Mouse (Mus musculus): ENCODE measurements around the gene Exoc8.

The Exoc8 gene

DNA sequence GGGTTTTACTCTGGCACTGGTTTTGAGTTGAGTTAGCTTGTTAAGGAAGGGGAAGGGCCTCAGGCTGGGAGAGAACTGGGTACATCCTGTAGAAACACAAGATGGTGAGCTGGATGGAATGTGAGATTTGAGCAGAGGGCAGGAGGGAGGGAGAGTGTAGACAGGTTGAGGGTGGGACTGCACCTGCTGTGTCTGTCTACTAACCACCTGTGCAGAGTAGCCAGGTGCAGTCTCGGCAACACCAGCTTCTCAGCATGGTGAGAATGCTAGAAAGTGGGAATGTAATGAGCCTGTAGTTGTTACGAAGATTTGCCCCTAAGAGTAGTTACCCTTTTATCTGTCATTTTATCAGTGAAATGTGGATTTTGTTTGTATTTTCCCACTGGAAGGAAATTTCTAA is 8.0 kb upstream of the Exoc8 start:
- no peak for DNase-seq

DNA sequence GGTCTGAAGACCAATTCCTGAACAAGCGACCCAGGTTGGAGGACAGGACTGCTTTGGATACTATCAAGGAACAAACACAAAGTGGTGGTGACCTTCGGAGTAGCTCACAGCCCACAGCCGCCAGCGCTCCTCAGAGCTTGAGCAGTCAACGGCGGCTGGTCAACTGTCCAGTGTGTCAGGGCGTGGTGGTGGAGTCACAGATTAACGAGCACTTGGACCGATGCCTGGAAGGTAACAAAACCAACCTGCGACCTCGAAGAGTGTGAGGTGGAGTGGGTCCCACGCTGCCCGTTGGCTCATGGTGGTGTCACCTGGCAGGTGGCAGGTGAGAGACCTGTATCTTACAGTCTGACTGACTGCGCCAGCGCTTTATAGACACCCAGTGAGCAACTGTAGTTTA is 5.7 kb upstream of the Exoc8 start:
- DNase-seq: no peak

DNA sequence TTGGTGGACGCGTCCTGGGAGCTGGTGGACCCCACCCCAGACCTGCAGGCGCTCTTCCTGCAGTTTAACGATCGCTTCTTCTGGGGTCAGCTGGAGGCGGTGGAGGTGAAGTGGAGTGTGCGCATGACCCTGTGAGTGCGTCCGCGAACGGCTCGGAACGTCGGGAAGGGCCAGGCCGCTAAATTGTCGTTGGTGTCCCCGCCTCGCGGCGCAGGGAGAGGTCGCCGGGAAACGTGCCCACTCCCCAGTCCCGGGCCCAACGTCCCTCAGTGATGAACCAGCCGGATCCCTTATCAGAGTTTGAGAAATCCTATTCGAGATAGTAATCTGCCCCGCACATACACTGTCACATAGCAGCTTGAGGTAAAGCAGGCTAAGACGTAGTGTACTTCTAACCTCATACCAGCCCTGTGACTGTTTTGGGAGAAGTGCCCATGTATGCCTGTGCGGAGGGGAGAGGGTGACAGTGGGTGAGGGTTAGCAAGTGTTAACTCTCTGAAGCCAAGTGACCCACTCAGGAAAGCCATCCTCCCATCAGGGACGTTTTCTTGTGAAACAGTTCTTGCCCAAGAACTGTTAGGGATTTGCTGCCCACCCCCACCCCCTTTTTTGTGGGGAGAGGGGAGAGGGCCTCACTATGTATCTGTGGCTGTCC is 873 bp upstream of the Exoc8 start:
- peak; percentile 32 to 52 for DNase-seq

DNA sequence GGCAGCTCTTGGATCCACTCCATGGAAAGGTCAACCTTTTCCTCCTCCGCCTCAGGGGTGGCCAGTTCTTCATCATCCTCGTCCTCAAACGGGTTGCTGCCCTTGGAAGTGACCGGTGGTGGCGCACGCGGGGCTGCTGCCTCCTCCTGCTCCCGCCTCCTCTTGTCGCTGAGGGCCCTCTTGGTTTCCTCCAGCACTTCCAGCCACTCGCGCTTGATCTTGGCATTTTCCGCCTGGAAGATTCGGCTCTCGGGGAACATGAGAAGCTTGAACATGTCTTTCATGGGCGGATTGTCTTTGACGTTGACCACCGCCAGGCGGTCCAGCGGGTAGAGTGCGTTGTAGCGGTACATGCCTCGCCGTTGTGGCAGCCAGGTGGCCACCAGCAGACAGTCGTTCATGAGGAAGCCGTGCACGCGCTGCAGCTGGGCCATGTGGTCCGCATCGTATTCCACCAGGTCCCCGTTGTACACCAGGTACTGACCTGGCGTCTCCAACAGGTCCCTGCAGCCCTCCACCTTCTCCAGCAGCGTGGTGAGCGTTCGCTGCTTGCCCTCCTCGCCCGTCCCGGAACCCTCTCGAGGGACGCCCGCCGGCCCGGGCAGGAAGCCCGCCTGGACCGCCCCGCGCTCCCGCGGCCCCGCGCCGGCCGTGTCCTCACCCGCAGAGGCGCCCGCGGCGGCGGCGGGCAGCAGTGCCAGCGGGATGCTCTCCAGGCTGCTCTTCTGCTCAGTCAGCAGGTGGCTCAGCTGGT is 696 bp downstream of the Exoc8 start:
- peak; percentile 84 to 87 for DNase-seq

DNA sequence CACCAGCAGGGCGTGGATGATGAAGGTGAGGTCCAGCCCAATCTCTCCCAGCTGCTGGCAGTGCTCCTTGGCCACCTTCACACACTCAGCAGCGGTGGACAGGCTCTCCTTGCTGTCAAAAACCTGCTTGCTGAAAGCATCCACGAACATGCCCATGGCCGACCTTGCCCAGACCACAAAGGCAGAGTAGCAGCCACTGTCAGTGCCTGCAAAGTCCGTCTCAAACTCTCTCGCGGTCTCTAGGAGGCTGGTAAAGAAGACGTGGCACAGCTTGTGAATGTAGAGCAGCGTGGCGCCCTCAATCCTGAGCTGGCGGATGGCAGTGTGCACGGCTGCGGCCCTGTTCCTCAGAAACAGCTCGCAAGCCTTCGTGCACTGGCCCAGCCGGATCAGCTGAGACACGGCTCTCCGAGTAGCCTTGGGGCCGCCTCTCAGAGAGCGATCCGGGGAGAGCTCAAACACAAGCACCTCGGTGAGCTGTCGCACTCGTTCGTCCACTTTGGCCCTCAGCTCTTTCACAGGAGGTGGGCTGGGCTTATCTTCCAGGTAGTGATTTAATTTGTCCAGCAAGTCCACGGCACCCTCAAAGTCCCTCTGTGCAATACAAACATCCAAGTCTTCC is 1.4 kb downstream of the Exoc8 start:
- no peak for DNase-seq

DNA sequence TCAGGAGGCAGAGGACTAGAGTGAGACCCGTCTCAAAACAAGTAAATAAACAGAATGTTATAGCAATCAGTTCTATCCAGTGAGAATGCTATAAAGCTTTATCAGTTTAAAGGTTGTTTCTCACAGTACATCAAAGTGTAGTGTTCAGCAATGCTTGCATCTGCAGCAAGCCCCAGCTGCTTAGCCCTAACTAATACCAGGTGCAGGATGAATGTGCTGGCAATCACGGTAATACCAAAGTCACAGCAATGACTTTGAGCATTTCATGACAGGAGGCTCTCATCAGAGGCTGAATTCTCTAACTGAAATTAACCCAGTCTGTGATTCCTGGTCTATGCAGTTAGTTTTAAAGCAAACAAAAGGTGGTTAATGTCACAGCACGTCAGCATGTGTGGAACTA is 4.9 kb downstream of the Exoc8 start:
- DNase-seq: no peak

DNA sequence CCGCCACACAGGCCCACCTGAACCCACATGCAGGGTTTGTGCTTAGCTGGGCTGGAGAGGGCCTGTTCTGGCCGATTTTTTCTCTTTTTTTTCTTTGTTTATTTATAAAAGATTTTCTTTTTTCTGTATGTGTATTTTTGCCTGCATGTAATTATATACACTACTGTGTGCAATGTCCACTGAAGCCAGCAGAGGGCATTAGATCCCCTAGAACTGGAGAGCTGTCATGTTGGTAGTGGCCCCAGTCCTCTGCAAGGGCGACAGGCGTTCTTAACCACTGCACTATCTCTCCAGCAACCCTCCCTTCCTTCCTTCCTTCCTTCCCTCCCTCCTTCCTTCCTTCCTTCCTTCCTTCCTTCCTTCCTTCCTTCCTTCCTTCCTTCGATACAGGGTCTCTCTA is 9.1 kb downstream of the Exoc8 start:
- peak in 1 of 2 experiments; percentile 43 for DNase-seq

DNA sequence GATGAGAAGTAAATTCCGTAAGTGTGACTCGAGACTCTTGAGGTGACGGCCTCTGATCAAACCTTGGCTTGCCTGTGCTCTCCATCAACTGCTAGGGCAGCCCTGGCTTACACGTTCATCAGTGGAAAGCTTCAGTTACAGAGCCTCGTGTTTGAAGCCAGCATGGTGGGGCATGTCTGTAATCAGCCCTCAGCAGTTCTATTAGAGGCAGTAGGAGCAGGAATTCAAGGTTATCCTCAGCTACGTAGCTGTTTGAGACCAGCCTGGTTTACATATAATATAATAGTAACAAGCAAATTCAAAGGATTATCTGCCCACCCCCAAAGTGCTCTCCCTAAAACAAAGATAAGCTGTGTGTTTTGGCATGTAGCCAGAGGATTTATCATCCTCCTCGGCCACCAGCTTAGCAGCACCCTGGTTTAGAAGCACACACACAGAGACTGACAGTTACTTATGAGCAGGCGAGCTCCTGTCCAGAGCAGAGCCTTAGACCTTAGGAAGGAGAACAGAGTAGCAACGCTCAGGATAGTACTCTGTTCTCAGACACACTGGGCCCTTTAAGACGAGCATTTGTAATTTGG is 18.5 kb downstream of the Exoc8 start:
- DNase-seq: no peak

DNA sequence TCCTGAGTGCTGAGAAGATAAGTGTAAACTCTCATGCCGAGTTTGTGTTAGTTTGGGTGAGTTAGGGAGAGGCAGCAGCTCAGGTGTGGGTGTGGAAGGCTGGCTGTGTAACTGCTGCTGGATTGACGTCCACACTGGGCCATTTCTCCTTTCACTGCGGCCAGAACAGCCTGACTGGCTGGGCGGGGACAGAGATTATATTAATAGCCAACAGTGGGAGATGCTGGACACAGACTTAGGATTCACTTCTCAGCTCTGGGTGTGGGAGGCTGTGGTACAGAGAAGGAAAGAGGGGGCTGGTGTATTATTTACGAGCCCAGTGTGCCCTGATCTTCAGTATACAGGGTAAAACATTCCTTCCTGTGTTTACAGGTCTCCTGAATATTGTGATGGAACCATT is 19.4 kb downstream of the Exoc8 start:
- no peak for DNase-seq

DNA sequence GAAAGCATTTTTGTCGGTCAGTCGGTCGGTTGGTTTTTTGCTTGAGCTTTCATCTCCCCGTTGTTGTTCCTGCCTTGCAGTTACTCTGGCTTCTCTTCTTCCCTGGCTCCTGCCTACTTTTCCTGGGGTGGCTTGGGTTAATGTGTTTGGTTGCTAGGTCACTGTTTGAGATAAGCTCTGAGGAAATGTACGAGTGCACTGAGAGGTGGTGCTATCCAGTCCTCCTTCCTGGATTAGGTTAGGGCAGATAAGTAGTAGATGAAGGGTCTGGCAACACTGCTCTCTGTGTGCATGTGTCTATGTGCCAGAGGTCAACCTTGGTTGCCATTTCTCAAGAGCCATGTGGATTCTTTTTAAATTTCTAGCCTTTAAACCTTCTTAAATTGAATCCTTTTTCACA is 24.8 kb downstream of the Exoc8 start:
- no peak for DNase-seq

DNA sequence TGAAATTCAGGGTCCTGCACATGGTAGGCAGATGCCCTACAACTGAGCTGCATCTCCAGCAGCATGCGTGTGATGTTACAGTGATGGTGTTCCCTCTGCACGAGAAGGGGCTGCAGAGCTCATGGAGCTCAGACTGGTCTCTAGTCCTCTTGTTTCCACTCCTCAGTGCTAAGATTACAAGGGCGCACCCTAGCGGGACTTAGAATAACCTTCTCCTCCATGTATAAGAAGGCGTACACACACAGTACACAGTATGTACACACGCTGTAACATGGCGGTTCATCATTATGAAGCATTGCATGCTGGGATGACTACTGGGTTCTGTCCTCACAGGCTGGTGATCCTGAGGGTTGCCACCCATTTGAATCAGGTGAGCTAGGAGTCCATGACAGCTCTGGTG is 25.4 kb downstream of the Exoc8 start:
- no peak for DNase-seq

DNA sequence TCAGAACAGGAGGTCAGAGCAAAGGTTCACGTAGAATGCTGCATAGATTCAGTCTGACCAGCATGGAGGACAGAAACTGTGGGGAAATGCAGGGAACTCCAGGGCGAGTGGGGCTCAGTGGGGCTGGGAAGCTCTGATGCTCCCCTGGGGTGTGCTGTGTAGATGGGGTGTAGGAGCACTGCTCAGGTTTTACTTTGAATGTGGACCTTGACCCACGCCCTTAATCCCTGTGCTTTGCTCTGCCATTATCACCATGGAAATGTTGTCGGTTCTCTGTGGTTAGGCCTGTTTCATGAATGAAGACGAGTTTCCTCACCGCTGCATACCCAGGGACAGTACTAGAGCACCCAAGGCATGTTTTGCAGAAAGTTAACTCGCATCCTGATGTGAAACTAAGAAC is 26.0 kb downstream of the Exoc8 start:
- DNase-seq: no peak

DNA sequence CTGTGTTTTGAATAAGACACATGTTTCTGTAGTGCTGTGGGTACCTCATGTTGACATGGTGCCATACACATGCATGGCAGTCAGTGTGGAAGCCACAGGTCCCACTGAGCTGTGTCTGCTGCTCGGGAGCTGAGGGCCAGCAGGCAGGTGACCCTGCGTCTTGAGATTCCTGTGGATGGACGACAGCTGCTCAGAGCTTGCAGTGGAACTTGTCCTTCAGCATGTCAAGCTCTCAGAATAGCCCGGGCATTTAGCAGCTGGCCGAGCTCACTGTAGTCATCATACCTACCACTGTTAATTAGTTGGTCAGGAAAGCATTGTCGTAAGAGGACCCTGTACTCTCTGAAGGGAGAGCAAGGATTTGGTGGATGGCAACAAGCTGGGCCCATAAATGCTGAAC is 27.8 kb downstream of the Exoc8 start:
- DNase-seq: no peak

DNA sequence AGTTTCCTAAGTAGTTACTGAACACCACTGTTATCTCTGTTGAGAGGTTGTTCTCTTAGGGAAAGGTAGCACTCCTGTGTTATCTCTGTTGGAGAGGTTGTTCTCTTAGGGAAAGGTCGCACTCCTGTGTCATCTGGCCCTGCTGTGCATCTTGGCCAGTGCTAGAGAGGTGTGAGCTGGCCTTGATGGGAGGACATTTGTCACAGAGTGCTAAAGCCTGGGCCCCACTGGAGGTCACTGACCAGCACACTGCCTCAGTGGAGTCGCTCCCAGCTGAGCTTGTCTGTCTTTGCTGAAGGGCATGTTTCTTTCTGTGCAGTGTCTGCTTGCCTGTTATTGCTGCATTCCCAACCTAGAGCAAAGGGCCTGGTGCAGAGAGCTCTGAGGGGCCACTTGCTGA is 30.4 kb downstream of the Exoc8 start:
- no peak for DNase-seq

DNA sequence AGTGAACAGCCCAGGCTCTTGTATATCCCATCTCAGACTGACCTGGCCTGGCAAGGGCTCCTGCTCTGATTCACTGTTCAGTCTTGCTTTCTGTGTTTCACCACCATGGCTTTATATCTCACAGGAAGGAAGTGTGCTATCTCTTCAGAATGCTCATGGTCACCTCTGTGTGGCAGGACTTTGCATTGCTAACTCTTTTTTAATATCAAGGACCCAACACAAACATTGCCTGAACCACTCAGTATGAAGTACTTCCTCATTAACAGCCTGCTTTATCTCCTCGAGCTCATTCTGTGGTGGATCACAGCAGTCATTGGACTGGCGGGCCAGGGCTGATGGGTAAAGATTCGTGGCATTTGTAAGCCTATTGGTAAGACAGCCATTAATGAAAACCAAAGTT is 30.8 kb downstream of the Exoc8 start:
- no peak for DNase-seq

DNA sequence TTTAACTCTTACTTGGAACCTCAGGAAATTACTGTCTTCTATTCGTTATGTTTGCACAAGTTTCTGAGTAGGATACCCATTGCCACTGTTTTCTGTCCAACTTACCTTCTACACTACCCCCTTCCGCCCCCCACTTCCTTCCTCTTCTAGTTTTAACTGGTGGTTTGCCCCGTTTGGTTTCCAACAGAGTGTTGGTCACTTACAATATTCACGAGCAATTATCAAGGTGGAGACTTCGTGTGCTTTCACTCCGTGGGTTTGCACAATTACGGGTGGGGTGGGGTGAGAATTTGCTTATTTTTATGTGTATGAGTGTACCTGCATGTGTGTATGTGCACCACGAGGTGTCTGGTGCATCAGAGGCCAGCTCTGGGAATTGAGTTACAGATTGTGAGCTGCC is 33.8 kb downstream of the Exoc8 start:
- no peak for DNase-seq

DNA sequence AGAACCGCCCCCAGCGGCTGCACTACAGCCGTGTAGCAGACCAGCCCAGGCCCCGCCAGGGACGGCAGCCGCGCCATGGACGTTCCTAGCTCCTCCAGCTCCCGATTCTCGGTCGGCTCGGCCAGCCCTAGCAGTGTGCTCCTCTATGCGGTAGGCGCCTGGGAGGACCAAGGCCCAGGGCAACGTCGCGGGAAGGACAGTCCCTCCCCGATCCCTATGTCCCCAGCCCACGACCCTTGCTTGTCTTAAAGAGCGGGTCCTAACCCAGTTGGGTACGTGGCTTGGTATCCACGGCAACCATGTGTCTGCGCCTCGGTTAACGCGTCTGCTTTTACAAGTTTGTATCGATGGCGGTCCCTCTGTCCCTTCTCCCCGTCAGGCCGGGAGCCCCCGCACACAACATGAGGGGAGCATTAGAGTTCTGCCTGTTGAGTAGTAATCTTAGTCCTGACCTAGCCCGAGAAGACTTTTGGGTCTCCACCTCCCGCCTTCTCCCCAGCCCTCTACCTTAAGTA is 34.3 kb downstream of the Exoc8 start:
- DNase-seq: no peak

DNA sequence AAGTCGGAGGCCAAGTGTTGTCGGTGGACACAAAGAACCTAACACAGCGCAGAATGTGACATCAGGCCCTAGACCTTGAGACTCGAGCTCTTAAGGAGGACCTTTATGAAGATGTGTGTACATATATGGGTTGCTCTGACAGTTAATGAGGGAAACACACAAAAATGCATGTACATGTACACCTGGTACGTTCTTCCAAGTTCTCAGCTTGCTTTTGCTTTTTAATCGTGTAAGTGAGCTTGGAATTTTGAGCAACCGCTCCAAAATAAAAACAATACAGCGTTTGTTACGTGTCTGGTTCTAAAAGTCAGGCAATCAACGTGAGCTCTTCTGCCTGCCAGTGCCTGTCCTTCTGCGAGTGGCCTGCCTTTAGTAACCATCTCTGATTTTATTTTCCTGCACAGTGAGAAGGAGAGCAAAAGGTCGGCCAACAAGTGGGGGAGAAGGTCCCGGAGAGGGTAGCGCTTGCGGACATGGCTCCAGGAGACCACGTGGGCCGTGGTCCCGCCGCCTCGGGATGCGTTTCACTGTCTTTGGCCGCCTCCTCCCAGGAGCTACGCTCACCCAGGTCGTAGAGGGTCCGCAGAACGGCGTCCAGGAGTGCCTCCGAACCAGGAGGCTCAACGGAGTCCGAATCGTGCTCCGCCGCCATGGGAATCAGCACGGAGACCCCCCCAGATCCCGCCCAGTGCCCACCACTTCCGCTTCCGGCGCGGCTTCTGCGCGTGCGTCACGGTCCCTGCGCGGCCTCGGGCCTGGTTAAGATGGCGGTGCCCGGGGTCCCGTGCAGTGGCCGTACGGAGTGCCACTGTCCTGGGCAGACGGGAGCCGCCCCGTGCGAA is 35.0 kb downstream of the Exoc8 start, which contains the start of the genes Gnpat and 2810004N23Rik:
Gene Gnpat (plus strand): TSS at position 713 of the 842 bp plus-strand sequence.
Gene 2810004N23Rik (minus strand): TSS at position 800 of the 842 bp plus-strand sequence.
- peak; percentile 95 to 96 for DNase-seq

DNA sequence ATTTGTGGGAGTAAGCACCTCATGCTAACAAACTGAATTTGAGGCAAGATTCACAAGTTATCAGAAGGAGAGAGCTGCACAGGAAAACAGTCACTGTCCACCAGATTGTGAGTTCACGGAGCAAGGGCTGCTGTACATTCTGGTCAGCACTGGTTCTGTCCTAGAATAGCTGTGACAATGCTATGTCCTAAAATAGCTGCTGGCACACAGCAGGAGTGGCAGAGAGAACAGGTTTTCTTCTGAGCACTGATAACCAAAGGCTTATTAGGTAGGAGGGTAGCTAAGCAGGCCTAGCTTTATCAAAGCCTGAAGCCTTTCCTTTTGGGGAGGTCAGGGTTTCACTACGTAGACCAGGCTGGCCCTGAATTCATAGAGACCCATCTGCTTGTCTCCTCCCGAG is 37.3 kb downstream of the Exoc8 start:
- peak in 1 of 2 experiments; percentile 38 for DNase-seq

DNA sequence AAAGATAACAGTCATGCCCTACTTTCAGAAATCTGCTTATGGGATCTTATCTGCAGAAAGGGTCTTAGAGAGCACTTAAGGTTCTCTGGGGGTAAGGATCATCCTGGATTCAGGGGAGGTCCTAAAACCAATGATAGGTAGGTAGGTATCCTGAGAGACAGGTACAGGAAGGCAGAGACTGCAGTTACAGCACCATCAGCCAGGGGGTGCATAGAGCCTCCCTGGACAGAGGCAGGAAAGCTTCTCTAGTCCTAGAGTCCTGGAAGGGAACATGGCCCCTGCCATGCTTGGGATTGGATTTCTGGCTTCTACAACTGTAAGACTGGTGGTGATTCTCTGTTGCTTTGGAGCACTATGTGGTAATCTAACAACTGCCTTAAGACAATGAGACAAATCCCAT is 38.0 kb downstream of the Exoc8 start:
- peak; percentile 29 to 54 for DNase-seq

DNA sequence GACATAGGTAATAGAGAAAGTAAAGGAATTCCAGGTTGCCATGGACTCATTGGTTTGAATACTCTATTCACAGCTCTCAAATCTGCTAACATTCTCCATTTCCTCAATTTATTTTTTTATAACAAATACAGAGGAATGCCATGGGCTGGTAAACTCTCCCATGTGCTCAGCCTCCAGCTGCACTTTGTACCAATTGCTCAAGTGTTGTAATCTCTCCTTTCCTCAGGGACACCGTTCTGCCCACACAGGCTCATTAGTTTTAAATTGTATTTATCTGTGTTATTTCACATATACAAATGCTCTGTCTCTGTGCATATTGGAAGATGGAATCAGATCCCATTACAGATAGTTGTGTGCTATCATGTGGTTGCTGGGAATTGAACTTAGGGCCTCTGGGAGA is 44.0 kb downstream of the Exoc8 start:
- no peak for DNase-seq

DNA sequence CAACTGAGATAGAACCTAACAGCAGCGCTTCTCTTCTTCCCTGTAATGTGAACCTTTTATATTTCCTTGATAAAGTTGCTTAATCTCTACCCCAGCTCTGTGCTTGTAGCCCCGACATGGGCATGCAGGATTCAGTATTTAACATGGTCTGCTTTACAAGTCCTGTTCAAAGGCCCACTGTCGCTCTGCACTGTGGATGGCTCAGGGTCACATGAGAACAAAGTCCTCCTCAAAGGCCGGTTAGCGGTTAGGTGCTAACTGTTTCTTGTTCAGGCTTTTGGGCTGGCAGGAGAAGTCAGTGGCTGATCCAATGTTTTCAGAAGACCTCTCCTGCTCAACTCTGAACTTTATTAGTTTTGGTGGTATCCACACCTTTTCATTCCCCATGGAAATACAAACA is 51.9 kb downstream of the Exoc8 start:
- DNase-seq: no peak

DNA sequence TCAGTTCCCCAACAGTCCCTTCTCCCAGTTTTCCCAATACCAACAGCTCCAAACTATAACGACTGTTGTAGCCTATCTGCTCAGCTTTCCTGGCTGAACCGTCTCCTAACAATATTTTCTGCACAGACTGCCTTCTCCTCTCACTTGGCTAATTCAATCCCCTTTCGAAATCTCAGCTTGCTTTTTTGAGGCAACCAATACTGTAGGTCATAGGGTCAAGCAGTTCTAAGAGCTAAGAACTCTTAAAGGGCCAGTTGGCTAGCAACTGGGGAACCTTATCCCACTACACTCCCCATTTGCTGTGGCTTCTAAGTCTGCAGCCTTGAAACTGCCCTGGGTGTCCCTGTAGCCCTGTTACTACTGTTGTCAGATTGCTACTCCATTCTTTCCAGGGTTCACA is 52.4 kb downstream of the Exoc8 start:
- no peak for DNase-seq
